Mouse (Mus musculus) heart, postnatal 0 days (tissue): ENCODE measurements at regions not wholly inside any gene's neighbourhood (a gene's known extent, or its start where the extent isn't known, plus 50 kb on each side); places are given as distances from the start of the nearest gene placed in this dataset.

Source experiments
- CTCF ChIP-seq: IDR thresholded peaks from 2 replicates; pipeline ENCODE4 v1.5.1; 2016; ENCODE audit warnings: antibody characterized with exemption, control low read depth, low read depth
- EP300 ChIP-seq: IDR thresholded peaks from 2 replicates; pipeline ENCODE4 v1.6.1; 2016; ENCODE audit warnings: antibody characterized with exemption, low read depth

DNA sequence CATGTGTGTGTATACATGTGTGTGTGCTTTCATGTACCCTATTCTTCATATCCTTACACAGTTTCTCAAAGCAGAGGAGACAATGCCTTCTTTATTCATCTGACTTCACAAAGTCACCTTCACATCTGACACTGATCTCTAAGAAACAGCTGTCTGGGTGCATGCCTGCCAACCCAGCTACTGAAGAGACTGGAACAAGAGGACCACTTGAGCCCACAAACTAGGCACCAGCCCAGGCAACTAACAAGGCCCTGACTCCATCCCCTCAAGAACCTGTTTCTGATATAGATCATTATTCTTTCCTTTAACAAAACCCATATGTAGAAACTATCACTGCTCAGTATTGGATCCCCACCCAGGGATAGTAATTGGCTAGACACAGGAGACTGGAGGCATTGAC is 295.3 kb downstream of the Qk start:
- TF ChIP-seq CTCF (no peak), EP300 (no peak)
